Mouse (Mus musculus) neural tube, embryonic 11.5 days (tissue): ENCODE data around the gene Jazf1. TPM values are rescaled to one million over a fixed set of nuclear protein-coding genes. Genes with fewer than 3 reads are reported as not detected.

Source experiments
- ATAC-seq: fragments of 200-750 bp; cut with Nextera tagmentation; 2 replicates; pipeline ENCODE4 v1.8.0; 2017; ENCODE audit warnings: moderate number of reproducible peaks, mild to moderate bottlenecking, moderate TSS enrichment, moderate library complexity; ENCODE audit not compliant: insufficient read depth, low FRiP score, low TSS enrichment
- DNase-seq: peaks from one replicate; pipeline ENCODE4 v3.0.0-alpha.2; 2015; ENCODE audit warnings: low spot score
- H3K27ac ChIP-seq: fragments of 300-500 bp; sonication (generic); 2 replicates; pipeline ENCODE4 v1.5.1; 2014; ENCODE audit warnings: low read depth, mild to moderate bottlenecking, low read length
- H3K27me3 ChIP-seq: fragments of 300-500 bp; sonication (generic); 2 replicates; pipeline ENCODE4 v1.6.1; 2014; ENCODE audit warnings: mild to moderate bottlenecking, low read length, mixed read lengths; ENCODE audit not compliant: control insufficient read depth, insufficient read depth
- H3K36me3 ChIP-seq: fragments of 300-500 bp; sonication (generic); 2 replicates; pipeline ENCODE4 v1.6.1; 2014; ENCODE audit warnings: mild to moderate bottlenecking, low read length, moderate library complexity, mixed read lengths; ENCODE audit not compliant: control insufficient read depth, insufficient read depth
- H3K4me1 ChIP-seq: fragments of 300-500 bp; sonication (generic); 2 replicates; pipeline ENCODE4 v1.6.1; 2014; ENCODE audit warnings: low read length, mixed read lengths; ENCODE audit not compliant: control insufficient read depth, insufficient read depth
- H3K4me2 ChIP-seq: fragments of 300-500 bp; sonication (generic); 2 replicates; pipeline ENCODE4 v1.6.1; 2014; ENCODE audit warnings: low read depth, mild to moderate bottlenecking, moderate library complexity
- H3K4me3 ChIP-seq: fragments of 300-500 bp; sonication (generic); 2 replicates; pipeline ENCODE4 v1.5.1; 2014; ENCODE audit warnings: low read depth, low read length
- H3K9ac ChIP-seq: fragments of 300-500 bp; sonication (generic); 2 replicates; pipeline ENCODE4 v1.6.1; 2014; ENCODE audit warnings: mild to moderate bottlenecking, low read length
- H3K9me3 ChIP-seq: fragments of 300-500 bp; sonication (generic); 2 replicates; pipeline ENCODE4 v1.6.1; 2016; ENCODE audit warnings: low read length; ENCODE audit not compliant: control insufficient read depth
- WGBS: fragments of 180-500 bp; shearing (Covaris S2); extraction: QIAGEN DNeasy Blood & Tissue Kit; methylation state at CpG from one replicate; pipeline ENCODE4 v1.1.7; 2014; 5-methylcytosine and 5-hydroxymethylcytosine counted together
- polyA plus RNA-seq: library from polyadenylated mRNA; unstranded; fragments of >200 nt; fragmentation: Nextera tagmentation; extraction: Ambion mirVana; gene quantifications from 2 replicates; pipeline ENCODE4 v1.2.1, GENCODE M21; 2014

The Jazf1 gene
- polyA plus RNA-seq, 1 experiment from 2014 or later = 11.0 TPM

GRCm38 (mm10) chr6:52967557-52968270 lies 100.7 kb downstream of the Jazf1 start:
- H3K9ac ChIP-seq = no peak overlapping the region
- no peaks in the 10 kb centered on the region for H3K36me3 ChIP-seq
- H3K27me3 ChIP-seq = no peaks in the 10 kb centered on the region
- DNase-seq (no peak), ATAC-seq (no peak)
- no peak overlapping the region for H3K4me3 ChIP-seq
- H3K27ac ChIP-seq = no peak overlapping the region
- WGBS = 59% methylated on average over 10 of the region's 10 CpGs
- no peak overlapping the region for H3K4me2 ChIP-seq
- no peaks in the 10 kb centered on the region for H3K9me3 ChIP-seq
- H3K4me1 ChIP-seq = no peaks in the 10 kb centered on the region; the same call in 1 of the 2 replicates

- no peak for ATAC-seq
- 78% methylated on average over 4 of the region's 4 CpGs for WGBS
Observed at GRCm38 (mm10) chr6:52966001-52966400, 102.4 kb downstream of the Jazf1 start.

GRCm38 (mm10) chr6:52965340-52965739 lies 103.1 kb downstream of the Jazf1 start:
- Histone ChIP-seq H3K4me3 (no peak overlapping the region), H3K27ac (no peak overlapping the region), H3K9me3 (no peaks in the 10 kb centered on the region), H3K4me2 (no peak overlapping the region), H3K27me3 (no peaks in the 10 kb centered on the region), H3K36me3 (no peaks in the 10 kb centered on the region), H3K4me1 (no peaks in the 10 kb centered on the region; the same call in 1 of the 2 replicates), H3K9ac (no peak overlapping the region)
- ATAC-seq (no peak), DNase-seq (no peak)
- 41% methylated on average over 7 of the region's 7 CpGs for WGBS

More at GRCm38 (mm10) chr6:52966001-52966400, 102.4 kb downstream of the Jazf1 start:
- DNase-seq = no peak
- Histone ChIP-seq H3K4me2 (no peak overlapping the region), H3K4me1 (no peaks in the 10 kb centered on the region; the same call in 1 of the 2 replicates), H3K9ac (no peak overlapping the region), H3K9me3 (no peaks in the 10 kb centered on the region), H3K36me3 (no peaks in the 10 kb centered on the region), H3K4me3 (no peak overlapping the region), H3K27ac (no peak overlapping the region), H3K27me3 (no peaks in the 10 kb centered on the region)

- 80% methylated on average over 13 of the region's 13 CpGs for WGBS
- Histone ChIP-seq H3K4me1 (no peaks in the 10 kb centered on the region; the same call in 1 of the 2 replicates), H3K36me3 (no peaks in the 10 kb centered on the region), H3K9me3 (no peaks in the 10 kb centered on the region), H3K27ac (no peak overlapping the region), H3K4me3 (no peak overlapping the region), H3K27me3 (no peaks in the 10 kb centered on the region), H3K9ac (no peak overlapping the region), H3K4me2 (no peak overlapping the region)
- DNase-seq (no peak), ATAC-seq (no peak)
Observed at GRCm38 (mm10) chr6:52963840-52964690, 104.4 kb downstream of the Jazf1 start.

- WGBS = 65% methylated on average over 6 of the region's 6 CpGs
- ATAC-seq = no peak
- no peaks in the 10 kb centered on the region for H3K36me3 ChIP-seq
- H3K4me3 ChIP-seq = no peak overlapping the region
- H3K27ac ChIP-seq = no peak overlapping the region
- no peak overlapping the region for H3K4me2 ChIP-seq
- no peaks in the 10 kb centered on the region for H3K9me3 ChIP-seq
- no peak overlapping the region for H3K9ac ChIP-seq
- H3K4me1 ChIP-seq = no peaks in the 10 kb centered on the region; the same call in 1 of the 2 replicates
- no peak for DNase-seq
- no peaks in the 10 kb centered on the region for H3K27me3 ChIP-seq
Observed at GRCm38 (mm10) chr6:52963430-52963732, 105.0 kb downstream of the Jazf1 start.

- no peaks in the 10 kb centered on the region for H3K9me3 ChIP-seq
- H3K4me2 ChIP-seq = no peak overlapping the region
- ATAC-seq (no peak), DNase-seq (no peak)
- 69% methylated on average over 4 of the region's 4 CpGs for WGBS
- H3K4me3 ChIP-seq = no peak overlapping the region
- no peaks in the 10 kb centered on the region; the same call in 1 of the 2 replicates for H3K4me1 ChIP-seq
- H3K27ac ChIP-seq = no peak overlapping the region
- no peaks in the 10 kb centered on the region for H3K36me3 ChIP-seq
- no peaks in the 10 kb centered on the region for H3K27me3 ChIP-seq
- H3K9ac ChIP-seq = no peak overlapping the region
Observed at GRCm38 (mm10) chr6:52962600-52963429, 105.6 kb downstream of the Jazf1 start.

- no peak overlapping the region for H3K4me3 ChIP-seq
- no peak for ATAC-seq
- H3K4me2 ChIP-seq = no peak overlapping the region
- WGBS = 78% methylated on average over 6 of the region's 6 CpGs
- no peaks in the 10 kb centered on the region for H3K36me3 ChIP-seq
- no peak overlapping the region for H3K27ac ChIP-seq
- no peak overlapping the region for H3K9ac ChIP-seq
- no peak for DNase-seq
- H3K27me3 ChIP-seq = no peaks in the 10 kb centered on the region
- H3K4me1 ChIP-seq = no peaks in the 10 kb centered on the region; the same call in 1 of the 2 replicates
- no peaks in the 10 kb centered on the region for H3K9me3 ChIP-seq
Observed at GRCm38 (mm10) chr6:52961660-52962490, 106.6 kb downstream of the Jazf1 start.

- Histone ChIP-seq H3K4me2 (no peak overlapping the region), H3K27ac (no peak overlapping the region), H3K36me3 (no peaks in the 10 kb centered on the region), H3K4me3 (no peak overlapping the region), H3K9me3 (no peaks in the 10 kb centered on the region), H3K9ac (no peak overlapping the region), H3K4me1 (no peaks in the 10 kb centered on the region), H3K27me3 (no peaks in the 10 kb centered on the region)
- 10% methylated on average over 4 of the region's 4 CpGs for WGBS
- peak; percentile 78 for DNase-seq
- ATAC-seq = no peak
Observed at GRCm38 (mm10) chr6:52957730-52958129, 110.7 kb downstream of the Jazf1 start.
